Mouse (Mus musculus) urinary bladder, postnatal 36 days (tissue): ENCODE data around the gene Gtf2f2.
"Not testable (repeated sequence)": the region's sequence is repeated elsewhere in the genome, so short reads cannot be mapped to it uniquely, and the experiment has no call there.

ENCODE experiments used
- DNase-seq, 2 experiments: peaks; one replicate each; pipeline ENCODE4 v3.0.0; 2022; ENCODE audit warnings: low spot score in 2 of 2, mixed read lengths in 1 of 2

Gtf2f2 gene

DNA sequence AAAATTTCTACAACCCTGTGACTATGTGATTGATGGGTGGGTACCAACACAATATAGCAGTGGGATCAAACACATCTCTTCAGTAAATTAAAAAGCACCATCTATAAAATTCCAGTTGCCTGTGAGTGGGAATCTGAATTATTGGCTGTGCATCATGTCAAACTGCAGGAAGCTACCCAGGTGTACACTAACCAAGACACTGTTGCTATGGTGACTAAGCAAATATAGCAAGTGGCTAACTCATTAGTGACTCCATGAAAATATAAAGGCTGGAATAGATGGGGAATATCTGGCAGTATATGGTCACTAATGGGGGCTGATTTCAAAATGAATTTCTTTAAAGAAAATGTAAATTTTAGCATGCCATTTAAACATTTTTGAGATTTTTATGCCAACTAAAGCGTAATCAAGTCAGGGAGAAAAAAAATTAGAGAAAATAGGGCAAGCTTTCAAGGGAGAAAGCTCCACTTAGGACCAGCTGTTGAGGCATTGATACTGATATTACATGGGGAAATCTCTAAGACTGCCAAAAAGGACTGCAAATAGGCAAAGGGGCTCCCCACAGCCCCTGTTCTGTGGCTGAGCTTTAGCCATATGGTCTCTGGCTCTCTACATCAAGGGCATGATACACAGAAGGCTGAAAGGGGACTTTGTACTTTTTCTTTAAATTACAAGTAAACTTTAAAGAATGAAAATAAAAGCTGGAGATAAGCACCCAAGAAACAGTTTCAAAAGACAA is 87.2 kb downstream of the Gtf2f2 start:
- no peak for DNase-seq

DNA sequence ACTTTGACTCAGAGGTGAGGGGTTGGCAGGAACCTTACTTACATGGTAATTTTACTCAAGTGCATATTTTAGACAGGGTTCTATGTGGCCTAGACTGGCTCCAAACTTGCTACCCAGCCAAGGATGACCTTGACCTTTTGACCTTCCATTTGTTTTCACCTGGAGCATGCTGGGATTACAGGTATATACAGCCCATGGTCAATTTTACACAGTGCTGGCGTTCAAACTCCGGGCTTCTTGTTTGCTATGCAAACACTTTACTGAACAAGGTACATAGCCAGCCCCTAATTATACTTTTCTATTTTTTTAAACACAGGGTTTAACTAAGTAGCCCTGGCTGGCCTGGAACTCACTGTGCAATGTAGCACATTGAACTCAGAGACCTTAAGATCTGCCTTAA is 98.0 kb downstream of the Gtf2f2 start:
- DNase-seq = no peak

- no peak for DNase-seq
Observed at GRCm38 (mm10) chr14:75911968-75912367, 98.7 kb downstream of the Gtf2f2 start.

GRCm38 (mm10) chr14:75906931-75907330 is 103.7 kb downstream of the Gtf2f2 start:
- no peak for DNase-seq

DNA sequence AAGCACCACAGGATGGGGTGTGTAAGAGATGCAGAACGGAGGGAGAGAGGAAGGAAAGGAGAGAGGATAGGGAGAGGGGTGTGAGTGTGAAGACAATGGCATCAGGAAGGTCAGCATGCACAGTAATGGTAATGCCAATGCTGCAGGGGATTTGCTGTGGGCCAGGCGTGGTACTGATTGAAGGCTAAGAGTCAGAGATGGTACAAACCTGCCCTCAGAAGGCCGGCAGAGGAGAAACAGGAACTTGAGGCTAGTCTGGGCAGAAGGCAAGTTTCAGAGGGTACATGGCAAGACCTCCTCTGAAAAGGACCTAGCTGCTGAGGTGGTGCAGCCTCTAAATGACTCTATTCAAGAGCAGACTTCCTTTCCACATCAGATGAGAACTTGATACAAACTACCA is 105.7 kb downstream of the Gtf2f2 start:
- no peak for DNase-seq

- DNase-seq = no peak
Observed at GRCm38 (mm10) chr14:75903131-75903530, 107.5 kb downstream of the Gtf2f2 start.

DNA sequence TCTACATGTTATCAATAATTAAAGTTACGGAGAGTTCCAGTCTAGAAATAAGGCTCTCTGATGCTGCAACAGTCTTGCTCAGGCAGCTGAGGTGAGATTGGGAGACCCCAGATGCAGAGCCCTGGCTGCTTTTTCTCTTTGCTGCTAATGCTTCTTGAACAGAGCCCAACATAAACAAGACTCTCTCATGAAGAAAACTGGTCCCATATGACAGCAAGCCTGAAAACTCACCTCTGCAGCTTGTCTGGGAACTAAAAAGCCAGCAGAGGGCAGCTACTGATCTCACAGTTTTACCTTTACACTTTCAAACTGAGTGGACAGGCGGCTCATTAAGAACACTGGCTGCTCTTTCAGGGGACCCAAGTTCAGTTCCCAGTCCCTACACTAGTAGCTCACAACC is 108.7 kb downstream of the Gtf2f2 start:
- DNase-seq = no peak

GRCm38 (mm10) chr14:75900793-75901499 is 109.7 kb downstream of the Gtf2f2 start:
- DNase-seq = no peak

GRCm38 (mm10) chr14:75899566-75899965 is 111.1 kb downstream of the Gtf2f2 start:
- peak; percentile 79 to 80 for DNase-seq

- no peak for DNase-seq
Observed at GRCm38 (mm10) chr14:75892118-75892517, 118.5 kb downstream of the Gtf2f2 start.

GRCm38 (mm10) chr14:75883873-75884272 is 126.8 kb downstream of the Gtf2f2 start:
- no peak for DNase-seq

DNA sequence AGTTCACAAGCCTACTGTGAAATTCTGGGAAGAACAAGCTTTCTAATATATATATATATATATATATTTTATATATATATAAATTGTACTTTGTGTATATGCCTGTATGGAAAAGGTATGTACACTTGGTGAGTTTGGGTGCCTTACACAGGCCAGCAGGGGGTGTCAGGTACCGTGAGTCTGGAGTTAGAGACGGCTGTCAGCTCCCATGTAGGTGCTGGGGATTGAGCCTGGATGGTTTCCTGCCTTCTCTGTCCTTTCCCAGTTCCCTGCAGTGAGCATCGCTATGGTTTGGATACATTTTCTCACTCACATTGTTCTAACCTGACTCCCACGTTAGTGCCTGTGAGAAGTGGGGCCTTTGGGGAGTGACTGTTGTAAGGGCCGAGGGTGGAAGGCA is 127.3 kb downstream of the Gtf2f2 start:
- no peak for DNase-seq

- no peak for DNase-seq
Observed at GRCm38 (mm10) chr14:75881856-75882255, 128.8 kb downstream of the Gtf2f2 start.

GRCm38 (mm10) chr14:75878980-75879379 is 131.7 kb downstream of the Gtf2f2 start:
- DNase-seq = no peak

DNA sequence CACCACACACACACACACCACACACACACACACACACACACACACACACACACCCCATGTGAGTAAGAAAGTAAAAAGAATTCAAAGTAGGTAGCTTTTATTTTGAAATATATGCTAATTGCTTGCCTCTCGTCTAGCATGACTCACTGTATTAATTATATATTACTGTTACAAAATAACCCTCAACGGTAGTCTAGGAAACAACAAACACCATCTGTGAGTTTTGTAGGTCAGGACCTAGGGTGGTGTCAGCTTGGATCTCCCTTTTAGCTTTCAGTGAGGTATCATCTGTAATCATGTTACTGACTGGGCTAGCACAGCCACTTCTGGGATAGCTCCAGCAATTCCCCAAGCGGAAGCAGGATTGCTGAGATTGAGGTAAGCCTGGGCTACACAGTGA is 133.4 kb downstream of the Gtf2f2 start:
- no peak for DNase-seq

DNA sequence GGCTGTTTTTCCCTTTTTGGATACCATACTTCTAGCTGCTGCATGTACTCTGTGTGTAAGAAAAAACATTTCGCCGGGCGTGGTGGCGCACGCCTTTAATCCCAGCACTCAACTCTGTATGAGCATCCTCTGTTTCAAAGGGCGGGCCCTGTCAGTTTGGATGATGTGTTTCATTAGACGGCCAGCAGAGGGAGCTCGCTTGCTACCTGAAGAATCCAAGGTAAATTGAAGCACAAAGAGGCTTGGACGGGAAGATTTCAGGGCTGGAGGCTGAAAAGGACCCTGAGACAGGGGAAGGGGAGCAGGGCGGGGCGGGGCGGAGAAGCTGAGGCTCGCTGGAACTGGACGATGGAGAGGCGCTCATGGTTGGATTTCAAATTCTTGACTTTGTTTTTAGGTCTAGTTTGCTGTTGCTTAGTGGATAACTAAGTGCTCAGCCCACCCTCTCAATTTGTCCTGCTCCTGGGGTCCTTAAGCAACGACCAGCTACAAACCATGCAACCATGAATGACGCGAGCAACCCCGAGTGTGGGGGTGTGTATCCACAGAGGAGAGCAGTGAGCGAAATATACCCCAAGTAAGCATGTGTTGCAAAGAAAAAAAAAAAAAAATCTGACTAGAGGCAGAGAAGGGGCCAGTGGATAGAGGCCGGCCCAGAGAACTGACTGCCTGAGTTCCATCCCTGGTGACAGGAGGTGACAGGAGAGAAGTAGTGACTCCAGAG is 134.2 kb downstream of the Gtf2f2 start:
- peak; percentile 58 to 75 for DNase-seq

GRCm38 (mm10) chr14:75873612-75874011 is 137.1 kb downstream of the Gtf2f2 start:
- peak in 1 of 2 experiments; percentile 28 for DNase-seq

DNA sequence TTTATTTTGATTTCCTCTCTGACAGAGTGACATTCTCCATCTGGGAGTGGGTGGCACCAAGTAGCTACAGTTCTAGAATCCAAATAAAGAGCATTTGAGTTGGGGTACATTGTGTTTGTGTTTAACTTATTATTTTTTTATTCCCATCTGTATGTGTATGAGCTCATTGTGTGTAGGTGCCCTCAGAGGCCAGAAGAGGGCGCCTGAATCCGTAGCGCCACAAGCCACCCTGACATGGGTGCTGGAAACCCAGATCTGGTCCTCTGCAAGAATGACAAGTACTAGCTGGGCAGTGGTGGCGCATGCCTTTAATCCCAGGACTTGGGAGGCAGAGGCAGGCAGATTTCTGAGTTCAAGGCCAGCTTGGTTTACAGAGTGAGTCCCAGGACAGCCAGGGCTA is 138.9 kb downstream of the Gtf2f2 start:
- no peak for DNase-seq

- DNase-seq = no peak
Observed at GRCm38 (mm10) chr14:75871111-75871510, 139.6 kb downstream of the Gtf2f2 start.

DNA sequence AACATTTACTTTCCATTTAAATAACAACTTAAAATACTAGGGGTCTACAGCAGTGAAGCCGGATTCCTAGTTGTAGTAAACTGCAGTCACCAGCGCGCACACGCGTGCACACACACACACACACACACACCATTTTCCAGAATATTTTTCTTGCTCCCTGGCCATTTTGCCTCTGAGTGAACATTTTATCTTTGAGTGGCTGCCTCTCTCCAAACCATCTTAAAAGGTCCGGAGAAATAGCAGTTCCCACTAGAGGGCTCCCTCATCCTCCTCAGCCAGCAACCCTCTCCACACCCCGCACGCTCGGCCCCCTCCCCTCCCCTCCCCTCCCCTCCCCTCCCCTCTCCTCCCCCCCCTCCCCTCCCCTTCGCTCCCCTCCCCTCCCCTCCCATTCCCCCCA is 140.0 kb downstream of the Gtf2f2 start:
- no peak for DNase-seq

DNA sequence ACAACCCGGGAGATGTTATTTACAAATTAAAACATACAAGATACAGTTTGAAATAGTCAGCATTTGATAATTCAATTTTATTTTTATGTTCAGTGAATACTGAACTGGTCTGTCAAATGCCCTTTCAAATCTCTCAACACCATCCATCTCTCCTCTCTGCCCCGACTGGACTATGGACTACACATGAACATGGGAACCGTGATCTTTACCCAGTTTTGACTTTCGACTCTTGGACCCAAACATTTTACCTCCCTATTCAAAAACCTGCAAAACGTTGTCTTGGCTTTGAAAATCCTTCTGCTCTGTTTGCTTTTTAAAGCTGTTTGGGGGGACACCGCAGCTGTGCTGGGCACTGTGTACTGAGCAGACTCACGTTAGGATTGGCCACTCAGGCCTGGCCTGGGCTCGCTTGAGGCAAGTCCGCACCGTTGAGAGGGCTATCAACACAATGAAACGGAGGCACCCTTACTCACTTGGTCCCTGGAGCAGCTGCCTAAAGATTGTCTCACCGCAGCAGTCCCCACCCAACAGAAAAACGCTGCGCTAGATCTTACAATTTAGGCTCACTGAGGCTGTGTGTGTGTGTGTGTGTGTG is 140.8 kb downstream of the Gtf2f2 start:
- no peak for DNase-seq

GRCm38 (mm10) chr14:75868028-75868427 is 142.6 kb downstream of the Gtf2f2 start:
- DNase-seq = not testable (repeated sequence)
